Mouse (Mus musculus) embryonic facial prominence, embryonic 13.5 days (tissue): Measurements from ENCODE around the gene Elmo1. TPM values are rescaled to one million over a fixed set of nuclear protein-coding genes. Genes with fewer than 3 reads are reported as not detected.

Experiments
- ATAC-seq: fragments of 200-750 bp; cut with Nextera tagmentation; 2 replicates; pipeline ENCODE4 v1.8.0; 2017; ENCODE audit warnings: low read depth; ENCODE audit not compliant: insufficient number of reproducible peaks, insufficient read depth, low FRiP score, low TSS enrichment
- H3K27ac ChIP-seq: fragments of 300-500 bp; sonication (generic); 2 replicates; pipeline ENCODE4 v1.5.1; 2015; ENCODE audit warnings: moderate library complexity, mild to moderate bottlenecking, inconsistent platforms
- H3K27me3 ChIP-seq: fragments of 300-500 bp; sonication (generic); 2 replicates; pipeline ENCODE4 v1.6.1; 2015; ENCODE audit warnings: mild to moderate bottlenecking, inconsistent platforms
- H3K36me3 ChIP-seq: fragments of 300-500 bp; sonication (generic); 2 replicates; pipeline ENCODE4 v1.6.1; 2015; ENCODE audit warnings: mild to moderate bottlenecking, inconsistent platforms
- H3K4me1 ChIP-seq: fragments of 300-500 bp; sonication (generic); 2 replicates; pipeline ENCODE4 v1.6.1; 2015; ENCODE audit warnings: inconsistent platforms
- H3K4me2 ChIP-seq: fragments of 300-500 bp; sonication (generic); 2 replicates; pipeline ENCODE4 v1.6.1; 2015; ENCODE audit warnings: moderate library complexity, mild to moderate bottlenecking, inconsistent platforms
- H3K4me3 ChIP-seq: fragments of 300-500 bp; sonication (generic); 2 replicates; pipeline ENCODE4 v1.5.1; 2015; ENCODE audit warnings: mild to moderate bottlenecking, inconsistent platforms
- H3K9ac ChIP-seq: fragments of 300-500 bp; sonication (generic); 2 replicates; pipeline ENCODE4 v1.6.1; 2015; ENCODE audit warnings: mild to moderate bottlenecking, inconsistent platforms
- H3K9me3 ChIP-seq: fragments of 300-500 bp; sonication (generic); 2 replicates; pipeline ENCODE4 v1.6.1; 2016; ENCODE audit warnings: inconsistent platforms
- WGBS: fragments of 180-500 bp; shearing (Covaris S2); methylation state at CpG from one replicate; pipeline ENCODE4 v1.1.7; 2015; ENCODE audit warnings: mixed read lengths; 5-methylcytosine and 5-hydroxymethylcytosine counted together
- polyA plus RNA-seq: library from polyadenylated mRNA; unstranded; fragments of >200 nt; fragmentation: Nextera tagmentation; extraction: Ambion mirVana; gene quantifications from 2 replicates; pipeline ENCODE4 v1.2.1, GENCODE M21; 2015

Gene Elmo1
- polyA plus RNA-seq, 1 experiment from 2014 or later = 15.6 TPM

DNA sequence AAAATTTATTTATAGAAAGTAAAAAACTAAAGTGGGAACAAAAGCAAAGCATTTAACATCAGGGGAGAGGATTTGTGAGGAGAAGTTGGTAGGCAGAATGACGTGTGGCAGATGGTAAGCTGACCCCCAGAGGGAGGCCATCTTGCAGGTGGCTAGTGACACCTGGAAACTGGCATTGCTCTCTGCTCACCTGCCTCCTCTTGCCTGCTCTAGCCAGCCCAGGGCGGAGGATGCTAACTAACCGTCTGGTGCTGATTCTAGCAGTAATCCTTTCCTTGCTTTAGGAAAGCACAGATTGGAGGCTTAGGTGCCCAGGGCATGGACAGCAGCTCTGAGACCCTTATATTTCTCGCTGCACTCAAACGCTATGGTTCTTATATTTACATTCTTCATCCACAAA lies 29.4 kb upstream of the Elmo1 start:
- Histone ChIP-seq H3K4me3 (no peak overlapping the region), H3K4me2 (no peak overlapping the region), H3K27ac (no peak overlapping the region), H3K9ac (no peak overlapping the region), H3K4me1 (no peaks in the 10 kb centered on the region), H3K9me3 (no peaks in the 10 kb centered on the region), H3K36me3 (no peaks in the 10 kb centered on the region), H3K27me3 (no peaks in the 10 kb centered on the region)
- ATAC-seq = no peak
- 72% methylated on average over 5 of the region's 5 CpGs for WGBS

DNA sequence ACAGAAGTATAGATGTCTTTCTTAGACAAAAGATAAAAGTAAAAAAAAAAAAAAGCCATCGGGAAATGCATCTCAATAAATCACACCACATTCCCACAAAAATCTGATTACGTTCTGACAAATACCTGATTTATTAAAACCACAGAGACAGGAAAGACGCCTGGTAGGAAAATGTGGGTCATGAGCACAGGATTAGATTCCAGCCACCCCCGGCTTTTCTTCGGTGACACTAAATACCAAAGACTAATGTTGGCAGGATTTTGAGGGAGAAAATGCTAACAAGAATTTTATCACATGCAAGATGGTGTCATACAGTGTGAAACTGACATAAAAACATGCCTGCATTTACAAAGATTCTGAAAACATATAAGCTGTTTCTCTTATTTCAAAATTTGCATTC lies 27.1 kb upstream of the Elmo1 start:
- Histone ChIP-seq H3K4me3 (no peak overlapping the region), H3K27me3 (no peaks in the 10 kb centered on the region), H3K36me3 (no peaks in the 10 kb centered on the region), H3K4me2 (no peak overlapping the region), H3K4me1 (no peaks in the 10 kb centered on the region), H3K9me3 (no peaks in the 10 kb centered on the region), H3K27ac (no peak overlapping the region), H3K9ac (no peak overlapping the region)
- ATAC-seq = no peak
- WGBS = 72% methylated on average over 5 of the region's 5 CpGs

DNA sequence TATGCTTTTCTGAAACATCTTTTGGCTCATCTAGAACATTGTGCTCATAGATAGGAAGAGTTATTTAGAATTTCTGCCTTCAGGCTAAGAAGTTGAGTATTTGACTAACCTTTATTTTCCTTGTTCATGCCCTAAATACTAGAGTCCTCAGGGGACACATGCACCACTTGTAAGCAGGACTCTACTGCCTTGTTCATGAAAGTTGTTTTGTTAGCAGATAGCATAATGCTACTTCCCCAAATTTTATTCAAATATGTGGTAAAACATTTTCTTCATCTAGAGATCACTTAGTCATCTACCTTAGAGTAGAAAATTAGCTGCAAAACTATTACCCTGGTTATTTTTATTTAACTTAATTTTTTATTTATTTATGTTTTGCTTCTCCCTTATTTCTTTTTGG lies 18.4 kb upstream of the Elmo1 start:
- Histone ChIP-seq H3K9ac (no peak overlapping the region), H3K36me3 (no peaks in the 10 kb centered on the region), H3K4me3 (no peak overlapping the region), H3K27me3 (no peaks in the 10 kb centered on the region), H3K4me1 (no peaks in the 10 kb centered on the region), H3K9me3 (no peaks in the 10 kb centered on the region), H3K27ac (no peak overlapping the region), H3K4me2 (no peak overlapping the region)
- no peak for ATAC-seq

DNA sequence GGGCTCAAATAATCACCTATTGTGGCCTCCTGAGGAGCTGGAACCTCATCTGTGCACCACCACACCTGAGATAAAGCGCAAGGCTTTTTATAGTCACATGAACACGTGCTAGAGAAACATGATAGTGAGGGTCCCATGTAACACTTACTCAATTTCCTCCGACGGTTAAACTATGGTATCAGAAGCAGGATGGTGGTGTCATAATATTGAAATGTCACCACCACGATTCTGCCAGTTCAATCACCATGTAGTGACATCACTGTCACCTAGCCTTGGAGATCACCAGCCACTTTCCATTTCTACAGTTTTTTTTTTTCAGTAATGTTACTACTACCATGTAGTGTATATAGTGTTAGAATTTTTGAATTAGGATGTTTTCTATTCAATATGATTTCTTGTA lies 17.4 kb upstream of the Elmo1 start:
- Histone ChIP-seq H3K27ac (no peak overlapping the region), H3K4me1 (no peaks in the 10 kb centered on the region), H3K4me2 (no peak overlapping the region), H3K4me3 (no peak overlapping the region), H3K27me3 (no peaks in the 10 kb centered on the region), H3K9ac (no peak overlapping the region), H3K36me3 (no peaks in the 10 kb centered on the region), H3K9me3 (no peaks in the 10 kb centered on the region)
- no peak for ATAC-seq
- WGBS = 80% methylated on average over 5 of the region's 5 CpGs

DNA sequence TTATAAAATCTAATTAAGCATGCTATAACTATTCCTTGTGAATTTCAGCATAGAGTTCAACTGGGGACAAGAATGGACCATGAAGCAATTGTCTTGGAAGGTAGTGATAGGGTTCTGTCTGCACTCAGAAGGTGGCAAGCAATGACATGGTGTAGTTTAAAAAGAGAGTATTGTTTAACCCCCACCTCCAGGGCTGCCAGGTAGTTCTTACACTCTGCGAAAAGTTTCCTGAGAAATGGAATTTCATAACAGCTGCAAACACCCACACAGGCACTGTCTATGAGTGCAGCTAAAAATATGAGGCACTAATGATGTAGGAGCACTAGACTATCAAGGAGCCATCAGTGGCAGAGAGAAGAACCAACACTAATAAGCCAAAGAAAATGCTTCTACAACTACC lies 13.9 kb upstream of the Elmo1 start:
- Histone ChIP-seq H3K4me3 (no peak overlapping the region), H3K27ac (no peak overlapping the region), H3K36me3 (no peaks in the 10 kb centered on the region), H3K27me3 (no peaks in the 10 kb centered on the region), H3K9me3 (no peaks in the 10 kb centered on the region), H3K4me2 (no peak overlapping the region), H3K4me1 (no peaks in the 10 kb centered on the region), H3K9ac (no peak overlapping the region)
- no peak for ATAC-seq
- WGBS = 93% methylated on average over 1 of the region's 1 CpGs

DNA sequence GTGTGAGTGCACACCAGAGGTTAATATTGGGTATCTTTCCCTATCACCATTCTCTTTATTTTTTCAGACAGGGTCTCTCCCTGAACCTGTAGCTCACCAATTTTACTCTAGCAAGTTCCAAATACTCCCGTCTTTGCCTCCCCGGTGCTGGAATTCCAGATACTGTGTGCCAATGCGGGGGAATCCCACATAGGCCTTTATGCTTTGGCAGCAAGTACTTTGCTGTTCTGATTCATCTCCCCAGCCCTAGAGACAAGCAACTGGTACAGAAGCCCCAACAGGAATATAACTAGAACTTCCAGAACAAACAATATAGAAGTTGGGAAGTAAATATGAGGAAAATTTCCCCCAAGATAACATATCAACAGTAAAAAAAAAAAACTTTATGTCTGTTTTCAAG lies 13.2 kb upstream of the Elmo1 start:
- Histone ChIP-seq H3K9me3 (no peaks in the 10 kb centered on the region), H3K9ac (no peak overlapping the region), H3K4me2 (no peak overlapping the region), H3K36me3 (no peaks in the 10 kb centered on the region), H3K4me1 (no peaks in the 10 kb centered on the region), H3K4me3 (no peak overlapping the region), H3K27me3 (no peaks in the 10 kb centered on the region), H3K27ac (no peak overlapping the region)
- WGBS = 95% methylated on average over 3 of the region's 3 CpGs
- ATAC-seq = no peak

DNA sequence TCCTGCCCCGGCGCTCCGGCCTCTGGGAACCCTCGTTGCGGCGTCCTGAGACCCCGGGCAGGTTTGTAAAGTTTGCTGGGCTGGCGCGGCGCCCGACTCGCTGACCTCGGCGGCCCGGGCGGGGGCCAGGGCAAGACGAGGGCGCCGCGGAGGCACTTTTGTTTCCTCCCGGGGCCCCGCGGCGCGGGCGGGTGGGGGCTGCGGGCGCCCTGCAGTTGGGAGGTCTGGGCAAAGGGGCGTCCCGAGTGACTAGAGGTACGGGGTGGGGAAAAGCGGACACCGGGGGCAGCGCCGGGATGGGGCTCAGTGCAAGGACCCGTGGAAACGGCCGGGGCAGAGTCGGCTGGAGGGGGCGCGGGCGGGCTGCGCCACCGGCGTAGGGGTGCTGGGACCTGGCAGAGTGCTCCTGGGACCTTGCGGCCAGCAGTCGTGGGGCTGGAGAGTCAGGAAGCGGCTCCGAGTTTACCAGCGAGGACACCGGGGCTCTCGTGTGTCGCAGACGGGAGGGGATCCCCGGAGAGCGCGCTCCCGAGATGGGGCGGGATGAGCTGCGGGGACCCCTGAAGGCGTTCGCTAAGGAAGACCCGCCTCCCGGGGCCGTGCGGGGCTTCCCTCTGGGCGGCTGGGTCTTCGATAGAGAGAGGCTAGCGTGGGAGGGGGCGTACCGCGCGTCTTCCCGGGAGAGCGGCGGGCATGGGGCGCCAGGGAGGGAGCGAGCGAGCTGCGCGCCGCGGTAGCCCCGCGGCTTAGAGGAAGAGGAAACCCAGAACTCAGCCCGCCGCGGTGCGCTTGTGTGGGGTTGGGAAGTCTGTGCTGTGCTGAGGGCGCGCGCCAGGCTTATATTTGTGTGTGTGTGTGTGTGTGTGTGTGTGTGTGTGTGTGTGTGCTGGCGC lies 561 bp downstream of the Elmo1 start:
- peak; percentile 50 for ATAC-seq
- peak overlapping the region; percentile 96 for H3K4me2 ChIP-seq
- H3K27me3 ChIP-seq = peaks cover 18% of the 10 kb centered on the region
- H3K9ac ChIP-seq = peak overlapping the region; percentile 82
- no peaks in the 10 kb centered on the region for H3K9me3 ChIP-seq
- peak overlapping the region; percentile 76 for H3K27ac ChIP-seq
- H3K4me3 ChIP-seq = peak overlapping the region; percentile 76
- peaks cover 6% of the 10 kb centered on the region for H3K4me1 ChIP-seq
- under 1% methylated on average over 77 of the region's 93 CpGs for WGBS
- H3K36me3 ChIP-seq = no peaks in the 10 kb centered on the region

DNA sequence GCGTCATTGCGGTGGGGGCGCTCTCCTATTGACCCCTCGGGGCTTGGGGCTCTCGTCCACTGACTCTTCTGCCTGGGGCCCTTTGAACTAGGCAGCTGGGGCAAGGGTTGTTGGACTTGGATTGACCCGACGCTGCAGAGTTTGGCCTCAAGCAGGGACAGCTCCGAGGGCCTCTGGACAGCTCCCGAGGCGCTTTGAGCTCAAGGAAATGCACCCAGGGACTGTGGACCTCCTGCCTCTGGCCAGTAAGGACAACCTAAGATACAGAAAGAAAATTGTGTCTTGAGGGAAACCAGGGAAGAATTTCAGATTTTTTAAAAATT lies 1.2 kb downstream of the Elmo1 start:
- H3K9me3 ChIP-seq = no peaks in the 10 kb centered on the region
- 4% methylated on average over 7 of the region's 10 CpGs for WGBS
- peak overlapping the region; percentile 96 for H3K4me2 ChIP-seq
- peaks cover 6% of the 10 kb centered on the region for H3K4me1 ChIP-seq
- no peak overlapping the region for H3K27ac ChIP-seq
- peak overlapping the region; percentile 76 for H3K4me3 ChIP-seq
- H3K9ac ChIP-seq = peak overlapping the region; percentile 82; the same call in 1 of the 2 replicates
- H3K27me3 ChIP-seq = peaks cover 18% of the 10 kb centered on the region
- H3K36me3 ChIP-seq = no peaks in the 10 kb centered on the region
- ATAC-seq = 0 out of 2 replicates have a peak, but pooled peaks have one; percentile 12

DNA sequence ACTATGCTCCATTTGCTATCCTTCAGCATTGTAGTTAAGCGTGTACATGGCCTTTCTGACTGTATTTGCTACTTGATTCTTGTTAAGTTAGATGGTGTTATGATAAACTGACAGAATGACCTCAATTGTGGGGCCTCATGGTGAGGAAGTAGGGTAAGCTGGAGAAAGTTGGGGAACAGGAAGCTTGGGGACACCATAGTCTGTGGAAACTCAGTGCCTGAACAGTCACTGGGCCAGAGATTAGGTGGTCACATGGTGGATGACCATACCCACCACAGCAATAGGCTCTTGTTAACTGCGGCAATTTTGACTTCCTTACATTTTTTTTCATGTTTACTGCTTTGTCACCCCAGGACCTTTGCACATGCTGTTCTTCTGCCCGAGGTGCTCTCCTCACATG lies 1.9 kb downstream of the Elmo1 start:
- no peak overlapping the region for H3K27ac ChIP-seq
- no peak overlapping the region for H3K4me3 ChIP-seq
- no peak overlapping the region for H3K9ac ChIP-seq
- WGBS = 85% methylated on average over 3 of the region's 3 CpGs
- ATAC-seq = no peak
- peak overlapping the region; percentile 96; the same call in 1 of the 2 replicates for H3K4me2 ChIP-seq
- no peaks in the 10 kb centered on the region for H3K9me3 ChIP-seq
- peaks cover 18% of the 10 kb centered on the region for H3K27me3 ChIP-seq
- H3K4me1 ChIP-seq = peaks cover 11% of the 10 kb centered on the region
- H3K36me3 ChIP-seq = no peaks in the 10 kb centered on the region

DNA sequence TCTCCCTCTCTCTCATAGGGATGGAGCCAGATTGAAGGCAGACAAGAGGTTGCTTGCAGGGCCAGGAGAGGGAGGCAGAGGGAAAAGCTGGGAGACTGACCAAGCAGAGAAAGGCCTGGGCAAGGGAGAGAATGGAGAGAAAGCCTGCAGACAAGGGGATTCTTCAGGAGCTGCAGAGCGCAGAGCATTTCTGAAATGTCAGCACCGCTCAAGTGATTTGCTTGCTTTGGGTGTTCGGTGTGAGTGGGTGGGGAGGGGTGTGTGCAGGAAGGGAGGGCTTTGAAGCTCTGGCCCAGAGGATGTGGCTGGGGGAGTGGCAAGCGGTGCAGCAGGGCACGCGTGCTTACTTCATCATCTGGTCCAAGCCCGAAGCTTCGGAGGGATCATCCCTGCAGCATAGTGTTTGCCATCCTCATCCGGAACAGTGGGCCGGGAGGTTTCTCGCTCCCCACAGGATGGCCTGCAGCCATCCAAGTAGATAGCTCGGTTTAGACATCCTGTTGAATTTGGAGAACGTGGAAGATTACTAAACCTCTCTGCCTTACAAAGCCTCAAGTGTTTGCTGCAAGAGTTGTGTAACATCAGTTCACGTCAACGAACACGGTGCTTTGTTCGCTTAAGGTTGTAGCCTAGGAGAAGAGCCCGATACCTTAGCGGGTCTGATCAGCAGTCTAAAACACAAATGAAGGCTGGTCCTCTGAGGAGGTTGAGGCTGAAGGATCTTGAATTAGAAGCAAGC lies 3.1 kb downstream of the Elmo1 start:
- H3K9me3 ChIP-seq = no peaks in the 10 kb centered on the region
- ATAC-seq = no peak
- peaks cover 13% of the 10 kb centered on the region for H3K27me3 ChIP-seq
- H3K27ac ChIP-seq = no peak overlapping the region
- peaks cover 18% of the 10 kb centered on the region for H3K4me1 ChIP-seq
- H3K4me2 ChIP-seq = peak overlapping the region; percentile 16; the same call in 1 of the 2 replicates
- H3K9ac ChIP-seq = no peak overlapping the region
- H3K4me3 ChIP-seq = no peak overlapping the region
- H3K36me3 ChIP-seq = no peaks in the 10 kb centered on the region
- 58% methylated on average over 19 of the region's 19 CpGs for WGBS

DNA sequence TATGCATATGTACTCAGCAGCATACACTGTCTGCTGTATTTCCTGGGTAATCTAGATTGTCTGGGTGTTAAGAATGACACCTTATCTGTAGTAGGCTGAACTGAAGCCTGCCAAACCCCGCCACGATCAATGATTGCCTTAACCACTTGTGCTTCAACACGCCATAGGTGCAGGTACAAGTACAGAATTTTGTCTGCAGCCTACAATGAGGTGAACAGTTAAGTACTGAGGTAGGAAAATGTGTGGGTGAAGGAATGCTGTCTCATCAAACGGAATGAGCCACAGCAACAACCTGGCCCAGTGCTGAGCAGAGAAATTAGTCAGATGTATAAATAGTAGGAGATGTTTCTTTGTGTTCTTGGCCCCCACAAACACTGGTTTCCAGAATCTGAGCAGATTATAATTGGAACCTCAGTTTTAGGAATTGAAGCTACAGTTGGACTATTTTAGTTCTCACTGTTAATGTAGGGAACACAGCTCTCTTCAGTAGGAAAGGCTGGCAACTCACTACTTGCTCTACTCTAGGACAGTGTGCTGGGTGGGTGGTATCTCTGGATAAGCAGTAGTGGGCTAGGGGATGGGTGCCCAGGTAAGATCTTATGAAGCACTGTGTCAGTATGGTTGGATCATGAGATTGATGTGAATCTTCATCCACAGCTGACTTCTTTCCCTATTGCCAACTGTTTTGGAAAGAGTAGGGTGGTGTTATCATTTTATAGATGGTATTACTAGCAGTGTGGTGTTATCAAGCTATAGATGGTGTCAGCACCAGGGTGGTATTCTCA lies 4.7 kb downstream of the Elmo1 start:
- Histone ChIP-seq H3K9ac (no peak overlapping the region), H3K27me3 (peaks cover 3% of the 10 kb centered on the region), H3K4me3 (no peak overlapping the region), H3K4me2 (no peak overlapping the region), H3K27ac (no peak overlapping the region), H3K9me3 (no peaks in the 10 kb centered on the region), H3K4me1 (peaks cover 19% of the 10 kb centered on the region), H3K36me3 (no peaks in the 10 kb centered on the region)
- no peak for ATAC-seq
- 90% methylated on average over 4 of the region's 4 CpGs for WGBS
